Mouse (Mus musculus) urinary bladder, adult 2 months (tissue): ENCODE results near the gene Dcbld2. TPM values are rescaled to one million over a fixed set of nuclear protein-coding genes. Genes with fewer than 3 reads are reported as not detected.
"Not testable (repeated sequence)": the region's sequence is repeated elsewhere in the genome, so short reads cannot be mapped to it uniquely, and the experiment has no call there.

Source experiments
- DNase-seq: peaks from one replicate; pipeline ENCODE4 v3.0.0; 2022; ENCODE audit warnings: low spot score
- polyA plus RNA-seq: library from polyadenylated mRNA; depleted of rRNA; stranded (reverse); fragments of >200 nt; gene quantifications from 2 replicates; pipeline ENCODE4 v1.2.3, GENCODE M21; 2012

The Dcbld2 gene
- polyA plus RNA-seq, 1 experiment = 23.7 TPM

GRCm38 (mm10) chr16:58449073-58449472 lies 40.8 kb downstream of the Dcbld2 start:
- DNase-seq = no peak

GRCm38 (mm10) chr16:58450648-58451047 lies 42.4 kb downstream of the Dcbld2 start:
- no peak for DNase-seq

DNA sequence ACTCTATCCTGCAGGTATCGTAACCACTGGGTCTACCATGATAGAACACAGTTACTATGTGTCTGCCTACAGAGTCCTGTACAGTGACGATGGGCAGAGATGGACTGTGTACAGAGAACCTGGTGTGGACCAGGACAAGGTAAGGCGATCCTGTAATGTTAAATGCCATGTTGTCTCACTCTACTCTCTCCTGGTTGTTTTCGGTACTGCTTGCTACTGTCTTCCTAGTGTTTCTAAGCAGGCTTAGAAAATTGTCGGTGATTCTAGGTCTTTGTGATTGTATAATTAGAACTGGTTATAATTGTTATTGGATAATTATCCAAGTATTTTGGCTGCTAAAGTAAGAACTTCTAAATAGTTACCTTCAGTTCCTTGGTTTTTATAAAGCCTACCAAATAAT lies 43.4 kb downstream of the Dcbld2 start:
- no peak for DNase-seq

DNA sequence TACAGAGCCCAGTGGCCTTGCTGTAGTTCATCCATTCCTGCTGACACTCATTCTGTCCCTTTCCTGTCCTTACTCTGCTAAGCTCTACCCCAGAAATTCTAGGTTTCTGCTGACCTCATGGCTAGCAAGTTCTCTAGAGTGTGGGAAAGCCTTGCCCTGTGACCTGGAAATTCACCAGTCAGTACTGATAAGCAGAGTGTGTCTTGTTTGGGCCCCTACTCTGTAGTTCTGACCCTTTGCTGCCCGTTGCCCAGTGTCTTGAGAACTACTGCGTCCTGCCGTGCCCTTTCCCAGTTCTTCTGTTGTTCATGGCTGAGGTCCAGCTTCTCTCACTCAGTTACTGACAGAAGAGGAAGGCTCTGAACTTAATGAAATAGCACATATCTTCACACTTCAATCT lies 44.9 kb downstream of the Dcbld2 start:
- no peak for DNase-seq

DNA sequence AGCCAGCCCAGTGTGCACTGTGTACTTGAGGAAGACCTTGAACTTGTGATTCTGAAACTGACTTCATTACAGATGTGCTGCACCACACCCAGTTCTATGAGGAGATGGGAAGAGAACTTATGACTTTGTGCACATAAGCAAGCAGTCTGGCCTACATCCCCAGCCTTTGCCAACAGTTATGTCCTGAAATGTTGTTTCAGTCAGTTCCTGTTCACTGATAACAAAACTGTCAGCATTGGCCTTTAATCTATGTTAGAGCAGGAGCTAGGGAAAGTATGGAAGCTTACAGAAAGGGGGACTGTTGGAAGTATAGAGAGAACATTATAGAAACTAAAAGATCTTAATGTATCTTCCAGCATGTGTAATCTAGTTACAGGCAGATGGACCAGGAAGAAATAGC lies 45.6 kb downstream of the Dcbld2 start:
- no peak for DNase-seq

DNA sequence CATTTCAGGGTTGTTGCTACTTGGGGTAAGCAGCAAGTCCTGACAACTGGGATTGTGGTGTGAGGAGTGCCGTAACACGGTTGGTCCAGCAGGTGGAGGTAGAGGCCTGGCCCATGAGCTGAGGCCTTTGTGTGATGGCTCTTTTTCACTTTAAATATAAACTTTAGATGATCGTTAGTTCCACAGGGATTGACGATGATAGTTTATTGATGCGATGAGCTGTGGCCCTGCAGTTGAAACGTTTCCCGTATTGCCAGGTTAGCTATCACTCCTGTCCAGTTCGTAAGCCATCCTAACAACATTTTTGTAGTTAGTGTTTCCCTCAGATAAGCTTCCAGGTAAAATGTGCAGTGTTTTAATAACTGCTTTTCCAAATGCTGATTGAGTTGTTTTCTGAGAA lies 46.4 kb downstream of the Dcbld2 start:
- no peak for DNase-seq

- DNase-seq = no peak
Observed at GRCm38 (mm10) chr16:58455118-58455517, 46.9 kb downstream of the Dcbld2 start.

- no peak for DNase-seq
Observed at GRCm38 (mm10) chr16:58456445-58456844, 48.2 kb downstream of the Dcbld2 start.

DNA sequence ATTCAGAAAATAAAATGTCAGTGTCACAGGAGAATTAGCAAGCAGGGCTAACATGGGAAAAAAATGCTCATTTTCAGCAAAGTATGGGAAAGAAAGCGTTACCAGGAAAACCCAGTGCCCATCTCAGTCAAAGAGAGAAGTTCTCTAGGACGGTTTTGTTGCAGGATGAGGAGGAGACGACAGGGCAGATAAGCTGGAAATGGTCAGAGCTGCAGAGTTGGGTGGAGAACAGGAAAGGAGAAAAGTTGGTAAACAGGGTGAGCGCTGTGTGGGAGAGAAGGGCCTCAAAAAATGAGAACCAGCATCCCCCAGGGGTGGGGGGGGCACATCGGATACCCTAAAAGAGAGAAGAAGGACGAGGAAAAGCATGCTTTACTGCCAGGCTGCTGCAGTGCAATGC lies 48.7 kb downstream of the Dcbld2 start:
- DNase-seq = no peak

DNA sequence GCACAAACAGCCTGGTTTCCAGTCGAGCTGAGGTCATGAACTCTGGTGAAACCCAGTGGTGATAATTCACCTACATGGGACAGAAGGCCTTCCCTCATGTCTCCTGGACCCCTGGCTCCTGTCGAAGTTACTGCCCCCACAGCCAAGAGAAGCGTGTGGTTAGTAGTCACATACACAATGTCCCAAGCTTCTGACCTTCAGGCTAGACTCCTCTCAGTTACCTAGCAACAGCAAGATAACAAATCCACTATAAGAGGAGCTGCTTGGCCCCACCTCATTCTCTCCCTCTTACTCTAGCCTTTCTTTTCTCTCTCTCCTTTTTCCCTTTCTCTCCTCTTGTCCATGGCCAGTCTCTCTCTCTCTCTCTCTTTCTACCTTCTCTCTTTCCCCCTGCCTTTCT lies 51.7 kb downstream of the Dcbld2 start:
- DNase-seq = not testable (repeated sequence)

DNA sequence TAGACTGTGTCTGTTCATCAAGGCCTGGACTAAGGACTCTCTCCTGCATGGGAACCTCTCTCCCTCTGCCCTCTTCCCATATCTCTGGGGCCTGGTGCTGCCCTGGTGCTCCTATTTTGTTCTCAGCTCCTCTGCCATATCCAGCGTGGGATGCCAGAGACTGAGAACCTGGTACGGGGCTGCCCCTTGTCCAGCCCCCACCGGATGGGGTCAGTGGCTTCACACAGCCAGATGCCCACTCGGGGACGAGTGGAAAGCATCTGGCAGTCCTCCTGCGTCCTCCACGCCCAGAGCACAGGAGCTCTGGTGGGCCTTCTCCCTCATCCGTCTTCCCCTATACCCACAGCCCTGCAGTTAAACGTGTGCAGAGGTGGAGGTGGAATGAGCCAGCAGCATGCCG lies 52.1 kb downstream of the Dcbld2 start:
- DNase-seq = no peak

- no peak for DNase-seq
Observed at GRCm38 (mm10) chr16:58461856-58462518, 53.7 kb downstream of the Dcbld2 start.

DNA sequence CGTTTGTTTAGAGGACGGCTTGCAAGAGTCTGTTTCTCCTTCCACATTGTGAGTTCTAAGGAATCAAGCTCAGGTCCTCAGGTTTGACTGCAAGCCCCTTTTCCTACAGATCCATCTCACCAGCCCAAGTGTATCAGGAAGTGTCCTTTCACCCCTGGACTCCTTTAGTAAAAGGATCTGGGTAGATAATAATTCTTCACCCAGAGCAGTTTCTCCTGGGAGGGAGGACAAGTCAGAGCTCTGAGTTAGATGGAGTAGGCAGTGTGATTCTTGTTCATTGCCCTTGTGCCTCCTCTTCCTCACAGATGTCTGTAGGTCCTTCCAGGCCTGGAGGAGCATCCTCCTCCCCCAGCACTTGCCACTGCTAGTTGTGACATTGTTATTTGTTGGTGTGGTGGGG lies 54.3 kb downstream of the Dcbld2 start:
- DNase-seq = no peak

DNA sequence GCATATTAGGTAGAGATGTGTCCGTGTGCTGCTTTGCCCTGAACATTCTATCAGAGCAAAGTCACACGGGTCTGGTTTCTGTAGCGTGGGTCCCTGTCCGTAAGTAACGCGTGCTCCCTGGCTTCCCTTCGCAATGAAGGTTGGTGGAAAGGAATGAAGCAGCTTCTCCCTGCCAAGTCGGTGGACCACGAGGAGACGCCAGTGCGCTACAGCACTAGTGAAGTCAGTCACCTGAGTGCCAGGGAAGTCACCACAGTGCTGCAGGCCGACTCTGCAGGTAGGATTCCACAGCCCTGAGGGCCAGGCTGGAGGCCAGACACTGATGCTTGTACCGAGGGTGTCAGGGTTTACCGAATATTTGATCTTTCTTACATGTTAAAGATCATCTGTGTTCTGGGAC lies 55.8 kb downstream of the Dcbld2 start:
- DNase-seq = no peak

DNA sequence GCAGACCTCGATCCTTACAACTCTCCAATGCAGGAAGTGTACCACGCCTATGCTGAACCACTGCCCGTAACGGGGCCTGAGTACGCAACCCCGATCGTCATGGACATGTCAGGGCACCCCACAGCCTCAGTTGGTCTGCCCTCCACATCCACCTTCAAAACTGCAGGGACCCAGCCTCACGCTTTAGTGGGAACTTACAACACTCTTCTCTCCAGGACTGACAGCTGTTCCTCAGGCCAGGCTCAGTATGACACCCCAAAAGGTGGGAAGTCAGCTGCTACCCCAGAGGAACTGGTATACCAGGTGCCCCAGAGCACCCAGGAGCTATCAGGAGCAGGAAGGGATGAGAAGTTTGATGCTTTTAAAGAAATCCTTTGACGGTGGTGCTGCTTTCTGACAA lies 57.2 kb downstream of the Dcbld2 start:
- DNase-seq = no peak

GRCm38 (mm10) chr16:58470061-58470460 lies 61.8 kb downstream of the Dcbld2 start:
- no peak for DNase-seq

- DNase-seq = no peak
Observed at GRCm38 (mm10) chr16:58470841-58471240, 62.6 kb downstream of the Dcbld2 start.

DNA sequence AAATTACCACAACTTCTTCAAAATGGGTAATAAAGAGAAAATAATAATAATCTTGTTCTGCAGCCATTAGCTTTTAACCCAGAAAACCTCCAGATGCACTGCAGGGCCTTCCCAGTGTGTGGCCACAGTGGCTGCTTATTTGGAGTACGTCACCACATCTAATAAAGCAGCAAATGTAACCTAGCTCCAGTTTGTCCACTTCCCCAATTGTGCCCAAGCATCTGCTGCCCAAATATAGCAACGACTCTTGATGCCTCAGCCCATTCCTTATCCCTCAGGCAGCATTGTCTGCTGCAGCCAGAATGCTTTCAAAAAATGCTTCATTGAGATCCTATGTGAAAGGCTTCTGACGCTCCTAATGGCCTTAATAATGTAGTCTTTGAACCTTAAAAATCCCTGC lies 66.6 kb downstream of the Dcbld2 start:
- no peak for DNase-seq

GRCm38 (mm10) chr16:58475544-58476154 lies 67.4 kb downstream of the Dcbld2 start:
- no peak for DNase-seq

DNA sequence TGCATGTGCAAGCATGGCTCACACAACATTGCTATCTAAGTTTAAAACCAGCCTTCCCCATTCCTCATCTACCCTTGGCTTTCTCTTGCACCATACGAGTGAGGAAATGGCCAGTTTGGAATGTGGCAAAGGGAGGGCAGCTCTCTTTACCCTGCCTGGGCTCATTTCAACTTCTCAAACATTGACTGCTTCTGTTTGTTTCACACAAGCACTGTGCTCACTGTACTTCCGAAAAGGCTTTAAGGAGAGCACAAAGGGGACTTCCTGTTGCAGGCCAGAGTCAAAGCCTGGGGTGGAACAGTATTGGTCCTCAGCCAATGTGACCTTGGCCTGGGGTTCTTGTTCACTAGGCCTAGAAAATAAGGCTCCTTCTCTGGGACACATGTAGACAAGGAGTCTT lies 68.1 kb downstream of the Dcbld2 start:
- no peak for DNase-seq

- no peak for DNase-seq
Observed at GRCm38 (mm10) chr16:58479898-58480448, 71.7 kb downstream of the Dcbld2 start.

- DNase-seq = no peak
Observed at GRCm38 (mm10) chr16:58481219-58481905, 73.1 kb downstream of the Dcbld2 start.

GRCm38 (mm10) chr16:58481906-58482270 lies 73.6 kb downstream of the Dcbld2 start:
- DNase-seq = no peak
